Mouse (Mus musculus) cortical plate, adult 2 months (tissue): Measurements from ENCODE around the gene Cnga4.

Experiments used
- CTCF ChIP-seq: fragments of 200-500 bp; IDR thresholded peaks from 2 replicates; pipeline ENCODE4 v1.5.1; 2011; ENCODE audit warnings: mild to moderate bottlenecking, control low read depth, low read length; ENCODE audit not compliant: insufficient read depth; ENCODE audit errors: extremely low read depth
- POLR2A ChIP-seq: fragments of 200-500 bp; IDR thresholded peaks from 2 replicates; pipeline ENCODE4 v1.6.1; 2011; ENCODE audit warnings: mild to moderate bottlenecking, low read length, control low read depth; ENCODE audit not compliant: insufficient read depth; ENCODE audit errors: extremely low read depth

DNA sequence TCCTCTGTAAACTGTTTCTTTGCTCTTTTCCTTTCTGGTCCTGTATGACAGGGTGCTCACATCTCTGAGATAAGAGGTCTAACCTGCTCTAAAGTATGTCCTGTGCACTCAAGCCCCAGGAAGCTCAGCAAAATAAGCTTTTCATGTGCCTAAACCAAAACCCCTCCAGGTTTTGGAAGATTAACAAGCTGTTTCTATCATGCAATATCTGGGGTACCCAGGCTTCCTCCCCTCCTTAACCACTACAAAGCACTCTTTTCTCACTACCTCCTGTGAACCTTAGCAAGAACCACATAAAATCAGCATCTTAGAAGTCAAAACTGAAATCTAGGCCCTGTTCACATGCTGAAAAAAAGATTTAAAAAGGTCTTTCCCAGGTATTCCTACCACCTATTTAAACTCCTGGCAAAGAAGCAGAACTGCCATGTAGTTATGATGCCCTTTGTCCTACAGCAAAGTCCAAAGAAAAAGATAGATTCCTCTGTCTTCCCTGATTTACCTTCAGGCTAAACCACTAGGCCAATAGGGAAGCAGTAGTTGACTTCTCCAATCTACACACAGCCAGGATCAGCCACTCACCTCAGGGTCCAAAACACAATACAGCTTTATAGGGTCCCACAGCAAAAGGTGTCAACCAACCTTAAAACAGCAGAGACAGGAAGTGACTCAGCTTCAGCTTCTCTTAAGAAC, 9.1 kb upstream of the Cnga4 start:
- TF ChIP-seq CTCF = no peak
- no peak for TF ChIP-seq POLR2A
